ENCODE assay signal across 26 mouse cellular contexts in the genomic region with DNA sequence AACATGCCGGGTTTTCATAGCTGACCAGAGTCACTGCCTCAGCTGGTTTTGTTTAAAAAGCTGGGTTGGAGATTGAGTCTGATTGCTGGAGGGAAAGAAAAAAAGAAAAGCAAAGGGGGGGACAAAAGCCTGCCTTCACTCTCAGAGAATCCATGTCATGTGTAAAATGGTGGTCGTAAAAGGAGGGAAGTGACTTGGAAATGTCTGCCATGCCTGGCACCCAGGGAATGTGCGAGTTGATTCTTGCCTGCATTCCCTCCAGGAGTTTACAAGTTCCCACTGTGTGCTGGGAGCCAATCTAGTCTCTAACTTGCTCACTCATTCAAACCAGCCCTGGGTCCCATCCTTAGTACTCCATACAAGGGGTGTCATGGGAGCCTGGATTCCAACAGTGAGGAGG.
DNase-seq lines count a peak whose midpoint lies in the region; ATAC-seq and TF ChIP-seq lines count a peak whose summit lies in the region.
"Had no signal": no experiment of that assay in that cellular context is flagged by ENCODE, and none has a peak within 500 bp of the region (broad histone marks: within the 10 kb centered on the region; RNA-seq: fewer than 3 reads in every experiment).

No protein-coding gene starts in this region.

- H3K27ac ChIP-seq in lung, postnatal 0 days (ENCODE audit: low read length), result 0 out of 2 replicates have a peak overlapping the region, but pooled peaks have one; percentile 33
- peak overlapping the region; percentile 57; the same call in 1 of the 2 replicates for H3K27ac ChIP-seq in intestine, embryonic 16.5 days (ENCODE audit: low read length)
- peak overlapping the region; percentile 21; the same call in 1 of the 2 replicates for H3K27ac ChIP-seq in stomach, embryonic 15.5 days
- H3K27ac ChIP-seq in kidney, embryonic 15.5 days, result no peak overlapping the region
- H3K27ac ChIP-seq: forebrain, embryonic 12.5 days; hindbrain, embryonic 13.5 days; kidney, postnatal 0 days; liver, embryonic 14.5 days; midbrain, embryonic 13.5 days; neural tube, embryonic 13.5 days had no signal

- TF ChIP-seq EP300 in lung, postnatal 0 days (IDR thresholded peaks at IDR 0.05), result no peak

- no peak overlapping the region for H3K9ac ChIP-seq in lung, postnatal 0 days (replicated peaks; ENCODE audit: low read depth)
- no peak overlapping the region for H3K9ac ChIP-seq in intestine, embryonic 16.5 days (ENCODE audit: low read depth, low read length)
- H3K9ac ChIP-seq in stomach, embryonic 15.5 days, result no peak overlapping the region
- no peak overlapping the region for H3K9ac ChIP-seq in kidney, embryonic 15.5 days
- H3K9ac ChIP-seq: forebrain, embryonic 12.5 days; heart, embryonic 12.5 days; hindbrain, embryonic 13.5 days; liver, embryonic 14.5 days; midbrain, embryonic 13.5 days; neural tube, embryonic 13.5 days had no signal

- 65% methylated on average over 3 of the region's 3 CpGs for WGBS in lung, postnatal 0 days
- 51% methylated on average over 3 of the region's 3 CpGs for WGBS in intestine, embryonic 16.5 days
- WGBS in stomach, embryonic 15.5 days, result 55% methylated on average over 3 of the region's 3 CpGs
- WGBS in kidney, embryonic 15.5 days, result 72% methylated on average over 3 of the region's 3 CpGs

- no peaks in the 10 kb centered on the region for H3K27me3 ChIP-seq in lung, postnatal 0 days (replicated peaks; ENCODE audit: insufficient read depth, low read length)
- H3K27me3 ChIP-seq in intestine, embryonic 16.5 days (replicated peaks; ENCODE audit: control insufficient read depth, insufficient read depth, low read length), result no peaks in the 10 kb centered on the region
- no peaks in the 10 kb centered on the region for H3K27me3 ChIP-seq in stomach, embryonic 15.5 days (replicated peaks)
- H3K27me3 ChIP-seq in kidney, embryonic 15.5 days, result no peaks in the 10 kb centered on the region
- H3K27me3 ChIP-seq: forebrain, embryonic 12.5 days; hindbrain, embryonic 13.5 days; midbrain, embryonic 13.5 days; neural tube, embryonic 13.5 days had no signal

- no peak for TF ChIP-seq CTCF in lung, postnatal 0 days (IDR thresholded peaks at IDR 0.05)

- no peaks in the 10 kb centered on the region for H3K36me3 ChIP-seq in lung, postnatal 0 days (ENCODE audit: insufficient read depth, low read length)
- H3K36me3 ChIP-seq in intestine, embryonic 16.5 days (ENCODE audit: control insufficient read depth, insufficient read depth, low read length), result no peaks in the 10 kb centered on the region
- no peaks in the 10 kb centered on the region for H3K36me3 ChIP-seq in stomach, embryonic 15.5 days
- no peaks in the 10 kb centered on the region for H3K36me3 ChIP-seq in kidney, embryonic 15.5 days
- H3K36me3 ChIP-seq: forebrain, embryonic 12.5 days; G1E; heart, embryonic 12.5 days; hindbrain, embryonic 13.5 days; midbrain, embryonic 13.5 days; neural tube, embryonic 13.5 days had no signal

- DNase-seq in cerebellum, adult 9-11 months, result peak; percentile 12
- DNase-seq in cerebellum, postnatal 4 days (ENCODE audit: low spot score in 2 of 2), result no peak
- DNase-seq in lung, postnatal 0 days (ENCODE audit: low spot score), result no peak
- DNase-seq in lung, postnatal 36 days, result no peak
- no peak for DNase-seq in layer of hippocampus, adult 11-12 months (ENCODE audit: low spot score)
- DNase-seq: adrenal gland, postnatal 10 days; cerebellum, postnatal 36 days; gastrocnemius, postnatal 36 days; heart, postnatal 14 days; layer of hippocampus, postnatal 36 days; lung, postnatal 10 days; right cerebral cortex, postnatal 14 days; thymus, postnatal 14 days had no signal

- H3K4me2 ChIP-seq in lung, postnatal 0 days (replicated peaks; ENCODE audit: low read depth, low read length), result no peak overlapping the region
- no peak overlapping the region for H3K4me2 ChIP-seq in intestine, embryonic 16.5 days (ENCODE audit: low read depth, low read length)
- H3K4me2 ChIP-seq in stomach, embryonic 15.5 days, result no peak overlapping the region
- no peak overlapping the region for H3K4me2 ChIP-seq in kidney, embryonic 15.5 days
- H3K4me2 ChIP-seq: forebrain, embryonic 12.5 days; heart, embryonic 12.5 days; hindbrain, embryonic 13.5 days; midbrain, embryonic 13.5 days; neural tube, embryonic 13.5 days had no signal

- no peaks in the 10 kb centered on the region for H3K9me3 ChIP-seq in lung, postnatal 0 days (ENCODE audit: low read length)
- H3K9me3 ChIP-seq in intestine, embryonic 16.5 days (ENCODE audit: control insufficient read depth, low read length), result no peaks in the 10 kb centered on the region
- no peaks in the 10 kb centered on the region for H3K9me3 ChIP-seq in stomach, embryonic 15.5 days
- no peaks in the 10 kb centered on the region for H3K9me3 ChIP-seq in kidney, embryonic 15.5 days (replicated peaks)
- H3K9me3 ChIP-seq: forebrain, embryonic 12.5 days; G1E; heart, embryonic 12.5 days; hindbrain, embryonic 13.5 days; midbrain, embryonic 13.5 days; neural tube, embryonic 13.5 days had no signal

- H3K4me1 ChIP-seq in lung, postnatal 0 days (ENCODE audit: insufficient read depth, low read depth, low read length), result peaks cover 6% of the 10 kb centered on the region
- peaks cover 7% of the 10 kb centered on the region; the same call in 1 of the 2 replicates for H3K4me1 ChIP-seq in intestine, embryonic 16.5 days (ENCODE audit: control insufficient read depth, insufficient read depth, low read length)
- peaks cover 18% of the 10 kb centered on the region for H3K4me1 ChIP-seq in stomach, embryonic 15.5 days
- H3K4me1 ChIP-seq in kidney, embryonic 15.5 days, result peaks cover 13% of the 10 kb centered on the region
- H3K4me1 ChIP-seq: forebrain, embryonic 12.5 days; midbrain, embryonic 13.5 days had no signal

- H3K4me3 ChIP-seq in lung, postnatal 0 days (ENCODE audit: low read depth, low read length), result no peak overlapping the region
- no peak overlapping the region for H3K4me3 ChIP-seq in intestine, embryonic 16.5 days (ENCODE audit: low read length)
- H3K4me3 ChIP-seq in stomach, embryonic 15.5 days (replicated peaks), result no peak overlapping the region
- no peak overlapping the region for H3K4me3 ChIP-seq in kidney, embryonic 15.5 days (replicated peaks)
- H3K4me3 ChIP-seq: forebrain, embryonic 12.5 days; heart, embryonic 12.5 days; hindbrain, embryonic 13.5 days; midbrain, embryonic 13.5 days; neural tube, embryonic 13.5 days had no signal

- ATAC-seq in lung, postnatal 0 days, result no peak
- ATAC-seq in intestine, embryonic 16.5 days, result no peak
- ATAC-seq in stomach, embryonic 15.5 days (ENCODE audit: insufficient read depth, low FRiP score, low read depth), result no peak
- ATAC-seq in kidney, embryonic 15.5 days (replicated peaks; ENCODE audit: low FRiP score), result no peak
- ATAC-seq: activated CD4-positive, CD25-positive, alpha-beta regulatory T cell, adult 4 months; inflammation-experienced regulatory T-cells, adult 6 months; midbrain, embryonic 13.5 days had no signal
